Mouse (Mus musculus): Measurements from ENCODE around the gene Acsl6. TPM values are rescaled to one million over a fixed set of nuclear protein-coding genes. Genes with fewer than 3 reads are reported as not detected.

The Acsl6 gene
- polyA plus RNA-seq, 1 experiment from 2014 or later = 0.14 TPM

DNA sequence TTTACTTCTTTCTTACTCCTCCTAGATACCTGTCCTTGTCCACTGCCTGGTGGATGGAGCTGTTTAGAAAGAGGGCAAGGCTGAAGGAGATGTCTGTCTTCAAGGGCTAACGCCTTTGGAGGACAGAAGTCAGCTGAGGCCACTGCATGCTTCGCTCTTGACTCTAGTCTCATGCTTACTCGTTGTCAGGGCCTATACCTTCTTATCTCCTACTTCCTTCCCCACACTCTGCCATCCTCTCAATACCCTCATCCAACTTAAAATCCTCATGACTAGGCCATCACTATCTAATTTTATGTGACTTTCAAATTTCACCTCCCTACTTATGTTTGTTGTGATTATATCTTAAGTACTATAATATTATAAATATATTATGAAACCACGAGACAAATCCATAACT is 101.3 kb downstream of the Acsl6 start:
- Histone ChIP-seq H3K27me3 (replicated peaks; ENCODE audit: insufficient read depth, low read length) (no peaks in the 10 kb centered on the region), H3K36me3 (ENCODE audit: insufficient read depth, low read length) (no peaks in the 10 kb centered on the region), H3K27ac (ENCODE audit: low read length) (no peak overlapping the region), H3K9me3 (ENCODE audit: low read length) (no peaks in the 10 kb centered on the region), H3K4me1 (ENCODE audit: insufficient read depth, low read depth, low read length) (no peaks in the 10 kb centered on the region), H3K4me3 (ENCODE audit: low read depth, low read length) (no peak overlapping the region), H3K4me2 (replicated peaks; ENCODE audit: low read depth, low read length) (no peak overlapping the region), H3K9ac (replicated peaks; ENCODE audit: low read depth) (no peak overlapping the region)
- no peak for TF ChIP-seq CTCF (IDR thresholded peaks at IDR 0.05)
- TF ChIP-seq EP300 (IDR thresholded peaks at IDR 0.05) = no peak
- ATAC-seq = no peak
- DNase-seq (ENCODE audit: low spot score) = no peak
- WGBS = 73% methylated on average over 4 of the region's 4 CpGs

- no peaks in the 10 kb centered on the region for H3K27me3 ChIP-seq (replicated peaks; ENCODE audit: insufficient read depth, low read length)
- H3K9me3 ChIP-seq (ENCODE audit: low read length) = no peaks in the 10 kb centered on the region
- no peak overlapping the region for H3K4me3 ChIP-seq (ENCODE audit: low read depth, low read length)
- no peak for ATAC-seq
- H3K4me1 ChIP-seq (ENCODE audit: insufficient read depth, low read depth, low read length) = no peaks in the 10 kb centered on the region
- no peak overlapping the region for H3K4me2 ChIP-seq (replicated peaks; ENCODE audit: low read depth, low read length)
- H3K9ac ChIP-seq (replicated peaks; ENCODE audit: low read depth) = no peak overlapping the region
- 74% methylated on average over 4 of the region's 4 CpGs for WGBS
- no peak overlapping the region for H3K27ac ChIP-seq (ENCODE audit: low read length)
- no peak for DNase-seq (ENCODE audit: low spot score)
- no peaks in the 10 kb centered on the region for H3K36me3 ChIP-seq (ENCODE audit: insufficient read depth, low read length)
- TF ChIP-seq CTCF (IDR thresholded peaks at IDR 0.05) (no peak), EP300 (IDR thresholded peaks at IDR 0.05) (no peak)
These were observed 103.4 kb downstream of the Acsl6 start for GRCm38 (mm10) chr11:54406930-54407546.

GRCm38 (mm10) chr11:54410612-54411011 is 107.0 kb downstream of the Acsl6 start:
- TF ChIP-seq EP300 (IDR thresholded peaks at IDR 0.05) = no peak
- Histone ChIP-seq H3K27me3 (replicated peaks; ENCODE audit: insufficient read depth, low read length) (no peaks in the 10 kb centered on the region), H3K4me1 (ENCODE audit: insufficient read depth, low read depth, low read length) (no peaks in the 10 kb centered on the region), H3K27ac (ENCODE audit: low read length) (no peak overlapping the region), H3K9me3 (ENCODE audit: low read length) (no peaks in the 10 kb centered on the region), H3K36me3 (ENCODE audit: insufficient read depth, low read length) (no peaks in the 10 kb centered on the region), H3K9ac (replicated peaks; ENCODE audit: low read depth) (no peak overlapping the region), H3K4me2 (replicated peaks; ENCODE audit: low read depth, low read length) (no peak overlapping the region), H3K4me3 (ENCODE audit: low read depth, low read length) (no peak overlapping the region)
- ATAC-seq (no peak), DNase-seq (ENCODE audit: low spot score) (no peak)

DNA sequence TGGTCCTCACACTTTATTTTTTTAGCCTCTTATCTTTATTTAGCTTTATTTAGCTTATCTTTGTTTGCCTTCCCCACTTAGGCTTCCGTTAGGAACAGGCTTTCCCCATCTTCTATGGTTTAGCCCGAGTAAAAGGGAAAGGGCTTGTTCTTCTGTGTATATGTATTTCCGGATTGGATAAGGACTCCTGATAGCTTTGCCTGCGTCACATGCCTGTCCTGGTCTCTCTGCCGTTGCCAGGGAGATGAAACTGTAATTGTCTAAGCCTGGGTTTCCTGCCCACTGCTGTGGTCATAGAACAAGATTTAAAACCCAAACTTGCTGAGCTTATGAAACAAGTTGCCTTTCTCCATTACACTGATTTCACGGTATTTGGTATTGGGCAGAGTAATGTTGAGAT is 109.4 kb downstream of the Acsl6 start:
- H3K9ac ChIP-seq (replicated peaks; ENCODE audit: low read depth) = no peak overlapping the region
- no peak for TF ChIP-seq CTCF (IDR thresholded peaks at IDR 0.05)
- peak; percentile 94 for TF ChIP-seq EP300 (IDR thresholded peaks at IDR 0.05)
- H3K4me1 ChIP-seq (ENCODE audit: insufficient read depth, low read depth, low read length) = no peaks in the 10 kb centered on the region
- no peaks in the 10 kb centered on the region for H3K9me3 ChIP-seq (ENCODE audit: low read length)
- ATAC-seq (peak; percentile 94), DNase-seq (ENCODE audit: low spot score) (peak; percentile 82)
- H3K36me3 ChIP-seq (ENCODE audit: insufficient read depth, low read length) = no peaks in the 10 kb centered on the region
- WGBS = 5% methylated on average over 6 of the region's 6 CpGs
- peak overlapping the region; percentile 14; the same call in 1 of the 2 replicates for H3K4me2 ChIP-seq (replicated peaks; ENCODE audit: low read depth, low read length)
- H3K4me3 ChIP-seq (ENCODE audit: low read depth, low read length) = no peak overlapping the region
- no peaks in the 10 kb centered on the region for H3K27me3 ChIP-seq (replicated peaks; ENCODE audit: insufficient read depth, low read length)
- no peak overlapping the region for H3K27ac ChIP-seq (ENCODE audit: low read length)

Other genes starting within 250 kb of the Acsl6 start
- gene Pdlim4, start 234.8 kb upstream of the Acsl6 start, polyA plus RNA-seq (2015; fragmentation: Nextera tagmentation; extraction: Ambion mirVana) = 7.3 and 8.6 TPM in 2 replicates
- 21.4 and 26.5 TPM in 2 replicates for gene P4ha2, start 203.7 kb upstream of the Acsl6 start, polyA plus RNA-seq (2015; fragmentation: Nextera tagmentation; extraction: Ambion mirVana)
- 14.7 and 16.9 TPM in 2 replicates for gene Csf2, start 54.1 kb upstream of the Acsl6 start, polyA plus RNA-seq (2015; fragmentation: Nextera tagmentation; extraction: Ambion mirVana)
- not detected in 2 replicates for gene Il3, start 36.5 kb upstream of the Acsl6 start, polyA plus RNA-seq (2015; fragmentation: Nextera tagmentation; extraction: Ambion mirVana)
- not detected in 2 replicates for gene Meikin, start 66.9 kb downstream of the Acsl6 start, polyA plus RNA-seq (2015; fragmentation: Nextera tagmentation; extraction: Ambion mirVana)
- 8.2 and 9.2 TPM in 2 replicates for gene Fnip1, start 134.4 kb downstream of the Acsl6 start, polyA plus RNA-seq (2015; fragmentation: Nextera tagmentation; extraction: Ambion mirVana)
- 28.3 and 30.1 TPM in 2 replicates for gene Rapgef6, start 219.0 kb downstream of the Acsl6 start, polyA plus RNA-seq (2015; fragmentation: Nextera tagmentation; extraction: Ambion mirVana)

Measured in lung, postnatal 0 days (tissue).